Mouse (Mus musculus) G1E (cell line): Measurements from ENCODE around the gene Nsun2. TPM values are rescaled to one million over a fixed set of nuclear protein-coding genes. Genes with fewer than 3 reads are reported as not detected.

ENCODE experiments used
- ATAC-seq: 2 replicates; pipeline ENCODE4 v1.8.0; 2016; ENCODE audit warnings: mild to moderate bottlenecking; ENCODE audit not compliant: insufficient number of reproducible peaks, poor library complexity, low FRiP score, severe bottlenecking; ENCODE audit errors: extremely low read depth
- DNase-seq: peaks from one replicate; pipeline ENCODE4 v3.0.0; 2012; ENCODE audit warnings: low spot score
- H3K27me3 ChIP-seq: 2 replicates; pipeline ENCODE4 v1.6.1; 2012; ENCODE audit warnings: mild to moderate bottlenecking, low read length, inconsistent platforms; ENCODE audit not compliant: insufficient read depth
- H3K36me3 ChIP-seq: replicated peaks from 2 replicates; pipeline ENCODE3; 2012; ENCODE audit warnings: mild to moderate bottlenecking, inconsistent platforms
- H3K4me1 ChIP-seq: 2 replicates; pipeline ENCODE4 v1.6.1; 2012; ENCODE audit warnings: low read depth, low read length, inconsistent platforms, mixed read lengths; ENCODE audit not compliant: insufficient read depth
- H3K4me3 ChIP-seq: 2 replicates; pipeline ENCODE4 v1.5.1; 2012; ENCODE audit warnings: low read depth, mild to moderate bottlenecking, inconsistent platforms, low read length, moderate library complexity, mixed read lengths
- H3K9me3 ChIP-seq: replicated peaks from 2 replicates; pipeline ENCODE4 v1.6.1; 2012; ENCODE audit warnings: inconsistent platforms
- CTCF ChIP-seq: IDR thresholded peaks from 2 replicates; pipeline ENCODE4 v1.5.1; 2012; ENCODE audit warnings: low read depth, low read length, inconsistent platforms, mixed read lengths
- GATA1 ChIP-seq: IDR thresholded peaks from 2 replicates; pipeline ENCODE4 v1.6.1; 2012; ENCODE audit warnings: borderline replicate concordance, low read length, inconsistent platforms, mixed read lengths
- GATA2 ChIP-seq: IDR thresholded peaks from 2 replicates; pipeline ENCODE4 v1.6.1; 2012; ENCODE audit warnings: low read depth, low read length, inconsistent platforms, borderline replicate concordance
- POLR2AphosphoS5 ChIP-seq: IDR thresholded peaks from 2 replicates; pipeline ENCODE4 v1.6.1; 2012; ENCODE audit warnings: low read depth, low read length, inconsistent platforms; ENCODE audit not compliant: insufficient replicate concordance
- TAL1 ChIP-seq: conservative IDR thresholded peaks from 2 replicates; pipeline ENCODE4 v1.6.1; 2012; ENCODE audit warnings: low read depth, low read length, inconsistent platforms, mixed read lengths
- polyA plus RNA-seq: library from polyadenylated mRNA; stranded (reverse); fragments of >175 nt; gene quantifications from 2 replicates; pipeline ENCODE4 v1.2.3, GENCODE M21; 2012
- total RNA-seq, 2 experiments: library from RNA; stranded (forward) in 1 of 2; stranded (reverse) in 1 of 2; fragments of 200-1000 nt in 1 of 2; fragments of >200 nt in 1 of 2; fragmentation: Nextera tagmentation in 1 of 2; gene quantifications; 2 replicates each; pipeline ENCODE4 v1.2.3; 2014 to 2017

The Nsun2 gene
- total and polyA plus RNA-seq, 3 experiments, result 144 to 231 (median 152) TPM

DNA sequence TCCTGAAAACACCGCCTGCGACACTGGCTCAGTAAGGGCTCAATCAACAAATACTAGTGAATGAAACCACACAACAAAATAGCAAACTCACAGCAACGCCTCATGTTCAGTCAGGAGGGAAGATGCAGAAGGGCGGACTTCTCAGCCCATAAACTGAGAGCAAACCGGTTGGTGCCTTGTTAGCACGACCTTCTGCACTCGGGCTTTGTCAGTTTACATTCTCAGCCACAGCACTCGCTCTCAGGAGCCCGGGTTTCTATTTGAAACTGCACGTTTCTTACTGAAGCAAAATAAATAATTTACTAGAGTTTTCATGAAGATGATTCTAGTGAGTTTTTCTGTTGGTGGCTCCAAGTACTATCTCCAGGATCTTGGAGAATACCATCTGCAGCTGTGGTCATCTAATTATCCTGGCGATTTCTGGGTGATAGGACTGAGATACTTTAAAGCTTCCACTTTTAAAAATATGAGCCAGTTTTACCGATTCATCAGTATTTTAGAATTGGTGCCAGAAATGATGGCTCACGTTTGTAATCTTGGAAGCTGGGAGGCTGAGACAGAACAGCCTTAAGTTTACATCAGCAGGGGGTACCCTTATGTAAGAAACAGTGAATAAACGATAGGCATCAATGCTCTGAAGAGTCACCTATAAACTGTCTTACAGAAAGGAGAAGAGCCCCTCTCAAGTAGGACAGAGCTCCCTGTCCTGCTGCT lies 9.9 kb upstream of the Nsun2 start:
- peaks cover 69% of the 10 kb centered on the region for H3K36me3 ChIP-seq
- DNase-seq, result no peak
- TF ChIP-seq GATA1 (no peak), POLR2AphosphoS5 (no peak), TAL1 (no peak)
- H3K9me3 ChIP-seq, result no peaks in the 10 kb centered on the region
- no peak overlapping the region for H3K4me3 ChIP-seq
- H3K4me1 ChIP-seq, result peaks cover 20% of the 10 kb centered on the region
- H3K27me3 ChIP-seq, result no peaks in the 10 kb centered on the region
- no peak for ATAC-seq

DNA sequence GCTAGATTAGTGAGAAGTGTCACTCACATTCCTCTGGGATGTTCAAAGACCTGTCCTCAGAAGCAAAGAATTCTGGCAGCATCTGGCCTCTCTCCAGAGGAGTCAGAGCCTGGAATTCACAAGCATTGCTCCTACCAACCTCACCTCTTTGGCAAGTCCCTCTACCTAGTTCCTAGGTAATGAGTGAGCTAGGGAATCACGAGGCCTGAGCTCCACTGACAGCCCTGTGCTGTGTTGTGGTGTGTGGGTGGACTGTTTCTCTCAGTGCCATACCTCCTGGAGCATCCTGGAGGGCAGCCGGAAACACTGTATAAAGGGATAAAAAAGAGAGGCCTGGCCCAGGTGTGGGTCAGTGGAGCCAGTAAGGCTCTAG lies 9.4 kb upstream of the Nsun2 start:
- H3K36me3 ChIP-seq, result peaks cover 69% of the 10 kb centered on the region
- DNase-seq (no peak), ATAC-seq (no peak)
- H3K27me3 ChIP-seq, result no peaks in the 10 kb centered on the region
- no peak overlapping the region for H3K4me3 ChIP-seq
- TF ChIP-seq POLR2AphosphoS5, result no peak
- no peaks in the 10 kb centered on the region for H3K9me3 ChIP-seq
- peaks cover 20% of the 10 kb centered on the region for H3K4me1 ChIP-seq

DNA sequence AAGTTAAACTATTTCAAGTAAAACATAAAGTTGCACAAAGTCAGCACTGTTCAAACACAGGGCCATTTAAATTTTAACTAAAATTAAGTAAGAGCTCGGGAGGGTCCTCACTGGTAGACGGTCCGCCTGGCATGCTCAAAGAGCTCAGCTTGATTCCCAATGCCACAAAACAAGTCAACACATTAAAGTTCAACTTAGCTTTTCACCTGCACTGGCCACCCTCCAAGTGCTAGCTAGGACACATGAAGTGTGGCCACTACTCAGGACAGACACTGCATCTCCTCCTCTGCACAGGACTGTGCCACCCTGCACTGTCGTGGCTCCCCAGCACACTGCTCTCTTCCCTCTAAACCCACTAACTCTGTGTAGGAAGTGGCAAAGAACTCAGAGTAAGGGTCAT lies 7.7 kb upstream of the Nsun2 start:
- Histone ChIP-seq H3K27me3 (no peaks in the 10 kb centered on the region), H3K36me3 (peaks cover 78% of the 10 kb centered on the region), H3K4me3 (no peak overlapping the region), H3K4me1 (peaks cover 31% of the 10 kb centered on the region), H3K9me3 (no peaks in the 10 kb centered on the region)
- no peak for TF ChIP-seq POLR2AphosphoS5
- no peak for TF ChIP-seq GATA1
- ATAC-seq (no peak), DNase-seq (no peak)

DNA sequence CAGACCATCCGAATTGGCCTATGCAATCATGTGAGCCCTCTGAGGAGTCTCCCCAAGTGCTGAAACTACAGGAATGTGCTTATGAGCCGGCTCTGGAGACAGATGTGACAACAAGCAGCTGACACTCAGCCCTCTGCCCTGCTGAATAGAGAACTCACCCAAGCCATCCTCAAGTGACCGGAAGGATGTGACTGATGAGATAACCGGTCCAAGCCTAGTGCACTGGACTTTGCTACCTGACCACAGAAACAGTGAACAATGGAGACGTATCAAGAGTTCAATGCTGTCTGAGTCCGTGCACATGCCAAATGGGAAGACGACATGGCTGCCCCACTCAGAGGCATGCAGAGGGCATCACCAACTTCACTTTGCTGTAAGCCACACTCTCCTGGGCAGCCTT lies 5.0 kb upstream of the Nsun2 start:
- no peak for TF ChIP-seq GATA2
- no peak for DNase-seq
- Histone ChIP-seq H3K9me3 (no peaks in the 10 kb centered on the region), H3K27me3 (no peaks in the 10 kb centered on the region), H3K36me3 (peaks cover 70% of the 10 kb centered on the region), H3K4me1 (peaks cover 43% of the 10 kb centered on the region), H3K4me3 (no peak overlapping the region)
- ATAC-seq, result no peak

DNA sequence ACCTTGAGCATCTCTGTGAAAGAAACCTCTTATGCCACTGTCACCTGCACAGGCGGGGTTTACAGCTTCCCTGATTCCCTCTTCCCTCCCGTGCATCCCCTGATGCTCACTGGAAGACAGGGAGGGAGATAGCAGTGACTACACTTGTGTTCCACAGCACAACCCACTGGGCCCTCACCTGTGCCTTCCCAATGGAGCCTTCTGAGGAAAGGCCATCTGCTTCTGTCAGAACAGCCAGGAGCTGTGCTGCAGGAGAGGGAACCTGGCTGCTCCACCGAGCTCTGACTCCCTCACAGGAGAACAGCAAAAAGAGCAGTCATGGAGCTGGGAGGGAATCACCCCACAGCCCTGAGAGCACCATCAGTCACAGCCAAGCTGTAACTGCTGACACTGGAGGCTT lies 3.4 kb upstream of the Nsun2 start:
- Histone ChIP-seq H3K27me3 (no peaks in the 10 kb centered on the region), H3K36me3 (peaks cover 59% of the 10 kb centered on the region), H3K4me3 (no peak overlapping the region), H3K4me1 (peaks cover 42% of the 10 kb centered on the region), H3K9me3 (no peaks in the 10 kb centered on the region)
- DNase-seq, result no peak
- ATAC-seq, result no peak
- no peak for TF ChIP-seq GATA2
- no peak for TF ChIP-seq GATA1
- TF ChIP-seq POLR2AphosphoS5, result no peak
- TF ChIP-seq CTCF, result no peak
- TF ChIP-seq TAL1, result no peak

DNA sequence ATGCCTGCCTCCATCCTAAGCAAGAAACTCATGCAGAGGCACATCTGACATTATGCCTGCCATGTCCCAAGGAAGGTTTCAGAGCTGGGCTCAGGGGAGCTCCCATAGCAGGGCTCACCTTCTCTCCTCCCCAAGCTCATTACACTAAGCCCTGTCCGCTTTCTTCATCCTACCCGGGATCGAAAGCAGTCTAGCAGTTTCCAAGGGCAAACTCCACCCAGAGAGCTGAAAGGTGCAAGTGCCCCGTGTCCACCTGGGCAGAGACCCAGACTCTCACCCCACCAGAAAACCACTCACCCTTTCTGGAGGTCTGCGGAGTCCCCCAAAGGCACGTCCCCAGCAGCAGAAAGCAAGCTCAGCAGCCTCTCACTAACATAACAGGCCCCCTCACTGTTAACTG lies 2.6 kb upstream of the Nsun2 start:
- Histone ChIP-seq H3K36me3 (peaks cover 53% of the 10 kb centered on the region), H3K4me3 (no peak overlapping the region; the same call in 1 of the 2 replicates), H3K4me1 (peaks cover 49% of the 10 kb centered on the region), H3K9me3 (no peaks in the 10 kb centered on the region), H3K27me3 (no peaks in the 10 kb centered on the region)
- DNase-seq (no peak), ATAC-seq (no peak)
- TF ChIP-seq CTCF (no peak), GATA1 (no peak), TAL1 (no peak), GATA2 (no peak), POLR2AphosphoS5 (no peak)

DNA sequence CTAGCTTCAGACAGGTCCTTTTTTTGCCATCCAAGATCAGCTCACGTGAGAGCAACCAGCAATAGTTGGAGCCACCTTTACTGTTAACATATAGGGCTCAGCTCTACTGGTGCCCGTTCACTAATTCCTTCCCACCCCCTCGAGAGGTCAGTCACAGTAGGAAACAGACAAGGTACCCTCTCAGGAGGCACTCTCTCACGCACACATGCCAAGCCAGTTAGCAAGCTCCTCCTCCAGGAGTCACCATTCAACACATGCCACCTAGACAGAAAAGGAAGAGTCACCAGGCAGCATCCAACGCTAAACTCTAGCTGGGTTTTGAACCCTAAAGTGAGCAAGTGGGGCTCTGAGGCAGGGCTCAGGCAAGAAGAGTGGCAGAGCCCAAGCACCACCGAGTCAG lies 2.1 kb upstream of the Nsun2 start:
- Histone ChIP-seq H3K27me3 (no peaks in the 10 kb centered on the region), H3K4me1 (peaks cover 52% of the 10 kb centered on the region), H3K4me3 (peak overlapping the region; percentile 91; the same call in 1 of the 2 replicates), H3K9me3 (no peaks in the 10 kb centered on the region), H3K36me3 (peaks cover 49% of the 10 kb centered on the region)
- TF ChIP-seq GATA2, result no peak
- no peak for TF ChIP-seq POLR2AphosphoS5
- no peak for TF ChIP-seq TAL1
- DNase-seq (no peak), ATAC-seq (no peak)
